Mouse (Mus musculus): ENCODE data around the gene Neurod1. TPM values are rescaled to one million over a fixed set of nuclear protein-coding genes. Genes with fewer than 3 reads are reported as not detected.
A peak's percentile ranks its signal among the peaks of the same experiment; 100 is the strongest.

Neurod1 gene
- polyA plus RNA-seq, 1 experiment from 2014 or later, result not detected

DNA sequence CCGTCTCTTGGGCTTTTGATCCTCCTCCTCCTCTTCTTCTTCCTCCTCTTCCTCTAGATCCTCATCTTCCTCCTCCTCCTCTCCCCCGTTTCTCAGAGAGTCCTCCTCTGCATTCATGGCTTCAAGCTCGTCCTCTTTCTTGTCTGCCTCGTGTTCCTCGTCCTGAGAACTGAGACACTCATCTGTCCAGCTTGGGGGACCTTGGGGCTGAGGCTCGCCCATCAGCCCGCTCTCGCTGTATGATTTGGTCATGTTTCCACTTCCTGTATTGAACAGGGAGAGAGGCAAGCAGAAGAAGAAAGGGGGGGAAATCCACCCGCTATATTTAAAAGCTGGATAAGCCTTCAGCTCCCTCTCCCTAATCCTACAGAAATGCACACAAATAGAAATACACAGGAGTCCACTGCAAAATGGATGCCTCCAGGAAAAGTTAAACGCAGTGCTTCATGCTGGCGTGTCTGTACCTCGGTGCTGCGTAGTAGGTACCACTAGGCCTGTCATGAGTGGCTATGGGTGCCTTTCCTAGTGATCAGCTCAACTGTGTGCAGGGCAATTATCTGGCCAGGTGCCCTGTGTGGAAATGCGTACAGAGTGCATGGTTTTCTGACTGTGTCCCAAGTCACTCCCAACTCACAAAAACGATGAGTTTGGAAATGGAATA is 1.6 kb downstream of the Neurod1 start:
- H3K27me3 ChIP-seq (ENCODE audit: insufficient read depth, low read length), result peaks cover 63% of the 10 kb centered on the region
- no peaks in the 10 kb centered on the region for H3K36me3 ChIP-seq (replicated peaks; ENCODE audit: insufficient read depth, low read length)
- no peak overlapping the region for H3K9ac ChIP-seq (replicated peaks)
- H3K4me3 ChIP-seq (ENCODE audit: low read depth, low read length), result no peak overlapping the region
- DNase-seq (no peak), ATAC-seq (no peak)
- no peak overlapping the region for H3K4me2 ChIP-seq (ENCODE audit: low read depth, low read length)
- peaks cover 5% of the 10 kb centered on the region; the same call in 1 of the 2 replicates for H3K4me1 ChIP-seq (ENCODE audit: insufficient read depth)
- no peak for TF ChIP-seq CTCF (IDR thresholded peaks at IDR 0.05; ENCODE audit: low read depth)
- TF ChIP-seq EP300 (IDR thresholded peaks at IDR 0.05; ENCODE audit: low read depth), result no peak
- no peaks in the 10 kb centered on the region for H3K9me3 ChIP-seq (ENCODE audit: low read length)
- no peak overlapping the region for H3K27ac ChIP-seq (ENCODE audit: low read depth)
- 20% methylated on average over 15 of the region's 15 CpGs for WGBS (ENCODE audit: insufficient replicate concordance)

GRCm38 (mm10) chr2:79453901-79454781 is 2.4 kb downstream of the Neurod1 start:
- peak; percentile 51; the same call in 1 of the 2 replicates for ATAC-seq
- H3K27ac ChIP-seq (ENCODE audit: low read depth), result no peak overlapping the region
- TF ChIP-seq EP300 (IDR thresholded peaks at IDR 0.05; ENCODE audit: low read depth) (no peak), CTCF (IDR thresholded peaks at IDR 0.05; ENCODE audit: low read depth) (no peak)
- WGBS (ENCODE audit: insufficient replicate concordance), result 4% methylated on average over 55 of the region's 55 CpGs
- H3K9me3 ChIP-seq (ENCODE audit: low read length), result no peaks in the 10 kb centered on the region
- peak overlapping the region; percentile 76 for H3K4me2 ChIP-seq (ENCODE audit: low read depth, low read length)
- H3K36me3 ChIP-seq (replicated peaks; ENCODE audit: insufficient read depth, low read length), result no peaks in the 10 kb centered on the region
- H3K4me3 ChIP-seq (ENCODE audit: low read depth, low read length), result peak overlapping the region; percentile 44
- peak; percentile 81 for DNase-seq
- peaks cover 55% of the 10 kb centered on the region for H3K27me3 ChIP-seq (ENCODE audit: insufficient read depth, low read length)
- no peak overlapping the region for H3K9ac ChIP-seq (replicated peaks)
- H3K4me1 ChIP-seq (ENCODE audit: insufficient read depth), result peaks cover 5% of the 10 kb centered on the region; the same call in 1 of the 2 replicates

DNA sequence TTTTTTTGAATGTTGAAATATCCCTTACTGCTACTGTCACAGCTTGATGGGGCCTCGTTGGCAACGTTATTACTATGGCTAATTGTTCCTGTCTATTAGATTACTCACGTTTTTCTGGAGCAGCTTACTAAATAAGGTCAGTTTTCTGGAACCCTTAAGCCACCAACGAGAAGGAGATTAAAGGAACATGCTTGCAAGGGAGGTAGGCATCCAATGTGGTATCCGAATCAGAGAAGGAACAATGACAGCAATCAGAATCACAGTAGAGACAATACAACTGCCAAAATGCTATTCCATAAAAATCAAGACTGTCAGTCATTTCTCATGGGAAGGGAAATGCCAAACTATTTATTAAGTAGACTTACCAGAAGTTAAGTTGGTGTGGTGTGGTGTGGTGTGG is 5.1 kb downstream of the Neurod1 start:
- Histone ChIP-seq H3K4me3 (ENCODE audit: low read depth, low read length) (no peak overlapping the region), H3K4me2 (ENCODE audit: low read depth, low read length) (no peak overlapping the region), H3K9me3 (ENCODE audit: low read length) (no peaks in the 10 kb centered on the region), H3K36me3 (replicated peaks; ENCODE audit: insufficient read depth, low read length) (no peaks in the 10 kb centered on the region), H3K27me3 (ENCODE audit: insufficient read depth, low read length) (peaks cover 28% of the 10 kb centered on the region), H3K4me1 (ENCODE audit: insufficient read depth) (peaks cover under 1% of the 10 kb centered on the region; the same call in 1 of the 2 replicates), H3K9ac (replicated peaks) (no peak overlapping the region), H3K27ac (ENCODE audit: low read depth) (no peak overlapping the region)
- 40% methylated on average over 5 of the region's 5 CpGs for WGBS (ENCODE audit: insufficient replicate concordance)
- no peak for TF ChIP-seq CTCF (IDR thresholded peaks at IDR 0.05; ENCODE audit: low read depth)
- TF ChIP-seq EP300 (IDR thresholded peaks at IDR 0.05; ENCODE audit: low read depth), result no peak
- ATAC-seq, result no peak
- DNase-seq, result no peak

- no peaks in the 10 kb centered on the region for H3K9me3 ChIP-seq (ENCODE audit: low read length)
- 68% methylated on average over 4 of the region's 4 CpGs for WGBS (ENCODE audit: insufficient replicate concordance)
- DNase-seq, result no peak
- no peaks in the 10 kb centered on the region for H3K36me3 ChIP-seq (replicated peaks; ENCODE audit: insufficient read depth, low read length)
- no peak overlapping the region for H3K27ac ChIP-seq (ENCODE audit: low read depth)
- TF ChIP-seq CTCF (IDR thresholded peaks at IDR 0.05; ENCODE audit: low read depth) (no peak), EP300 (IDR thresholded peaks at IDR 0.05; ENCODE audit: low read depth) (no peak)
- ATAC-seq, result no peak
- no peak overlapping the region for H3K4me3 ChIP-seq (ENCODE audit: low read depth, low read length)
- no peak overlapping the region for H3K9ac ChIP-seq (replicated peaks)
- H3K27me3 ChIP-seq (ENCODE audit: insufficient read depth, low read length), result peaks cover 22% of the 10 kb centered on the region
- H3K4me2 ChIP-seq (ENCODE audit: low read depth, low read length), result no peak overlapping the region
- no peaks in the 10 kb centered on the region for H3K4me1 ChIP-seq (ENCODE audit: insufficient read depth)
Observed at GRCm38 (mm10) chr2:79450684-79451394, 5.7 kb downstream of the Neurod1 start.

GRCm38 (mm10) chr2:79449371-79449770 is 7.2 kb downstream of the Neurod1 start:
- Histone ChIP-seq H3K9me3 (ENCODE audit: low read length) (no peaks in the 10 kb centered on the region), H3K27ac (ENCODE audit: low read depth) (no peak overlapping the region), H3K4me1 (ENCODE audit: insufficient read depth) (no peaks in the 10 kb centered on the region), H3K9ac (replicated peaks) (no peak overlapping the region), H3K36me3 (replicated peaks; ENCODE audit: insufficient read depth, low read length) (no peaks in the 10 kb centered on the region), H3K4me3 (ENCODE audit: low read depth, low read length) (no peak overlapping the region), H3K27me3 (ENCODE audit: insufficient read depth, low read length) (peaks cover 7% of the 10 kb centered on the region), H3K4me2 (ENCODE audit: low read depth, low read length) (no peak overlapping the region)
- WGBS (ENCODE audit: insufficient replicate concordance), result 61% methylated on average over 4 of the region's 4 CpGs
- DNase-seq (no peak), ATAC-seq (no peak)
- TF ChIP-seq EP300 (IDR thresholded peaks at IDR 0.05; ENCODE audit: low read depth), result no peak
- TF ChIP-seq CTCF (IDR thresholded peaks at IDR 0.05; ENCODE audit: low read depth), result no peak

DNA sequence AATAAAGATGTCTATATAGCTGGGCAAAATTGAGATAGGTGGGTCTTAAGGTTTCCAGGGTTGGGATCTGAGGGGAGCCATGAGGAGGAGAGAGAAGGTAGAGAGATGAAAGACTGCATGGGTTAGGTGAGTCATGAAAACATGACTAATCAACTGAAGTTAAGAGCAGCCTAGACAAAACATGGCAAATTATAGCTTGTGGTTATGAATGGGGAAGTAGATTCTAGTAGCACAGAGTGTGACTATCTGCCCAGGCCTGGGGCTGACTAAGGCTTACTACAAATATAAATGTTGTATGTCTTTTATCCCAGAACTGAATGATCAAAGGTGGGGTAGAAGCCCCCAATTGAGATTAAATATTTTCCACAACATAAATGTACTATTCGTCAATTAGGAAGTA is 9.4 kb downstream of the Neurod1 start:
- TF ChIP-seq EP300 (IDR thresholded peaks at IDR 0.05; ENCODE audit: low read depth), result no peak
- no peak for TF ChIP-seq CTCF (IDR thresholded peaks at IDR 0.05; ENCODE audit: low read depth)
- ATAC-seq, result no peak

More for the DNA sequence above, 9.4 kb downstream of the Neurod1 start:
- Histone ChIP-seq H3K4me2 (ENCODE audit: low read depth, low read length) (no peak overlapping the region), H3K9ac (replicated peaks) (no peak overlapping the region), H3K36me3 (replicated peaks; ENCODE audit: insufficient read depth, low read length) (no peaks in the 10 kb centered on the region), H3K27ac (ENCODE audit: low read depth) (no peak overlapping the region), H3K4me1 (ENCODE audit: insufficient read depth) (no peaks in the 10 kb centered on the region), H3K4me3 (ENCODE audit: low read depth, low read length) (no peak overlapping the region), H3K27me3 (ENCODE audit: insufficient read depth, low read length) (no peaks in the 10 kb centered on the region), H3K9me3 (ENCODE audit: low read length) (no peaks in the 10 kb centered on the region)
- no peak for DNase-seq
- 68% methylated on average over 1 of the region's 1 CpGs for WGBS (ENCODE audit: insufficient replicate concordance)
